Mouse (Mus musculus) gastrocnemius, adult 2 months (tissue): Measurements from ENCODE around the gene Kansl2. TPM values are rescaled to one million over a fixed set of nuclear protein-coding genes. Genes with fewer than 3 reads are reported as not detected.

Source experiments
- DNase-seq: peaks from one replicate; pipeline ENCODE4 v3.0.0; 2022
- H3K27ac ChIP-seq: fragments of 200-600 bp; 2 replicates; pipeline ENCODE4 v1.8.1; 2022; ENCODE audit warnings: mild to moderate bottlenecking
- H3K4me3 ChIP-seq: fragments of 200-600 bp; 2 replicates; pipeline ENCODE4 v1.8.1; 2022; ENCODE audit warnings: mild to moderate bottlenecking, moderate library complexity
- CTCF ChIP-seq: fragments of 200-600 bp; IDR thresholded peaks from 2 replicates; pipeline ENCODE4 v1.8.1; 2022; ENCODE audit warnings: antibody characterized with exemption, mild to moderate bottlenecking, moderate library complexity
- intact Hi-C: fragments of 180-260 bp; cut with DNase I; formaldehyde crosslinking; loops from one replicate; pipeline ENCODE4 v1.15.1; 2025
- total RNA-seq, 2 experiments: library from RNA; stranded (reverse); gene quantifications; 2 replicates each; pipeline ENCODE4 v1.2.3; 2021

Kansl2 gene
- total RNA-seq, 2 experiments from 2014 or later, result 64.7 to 66.3 TPM

DNA sequence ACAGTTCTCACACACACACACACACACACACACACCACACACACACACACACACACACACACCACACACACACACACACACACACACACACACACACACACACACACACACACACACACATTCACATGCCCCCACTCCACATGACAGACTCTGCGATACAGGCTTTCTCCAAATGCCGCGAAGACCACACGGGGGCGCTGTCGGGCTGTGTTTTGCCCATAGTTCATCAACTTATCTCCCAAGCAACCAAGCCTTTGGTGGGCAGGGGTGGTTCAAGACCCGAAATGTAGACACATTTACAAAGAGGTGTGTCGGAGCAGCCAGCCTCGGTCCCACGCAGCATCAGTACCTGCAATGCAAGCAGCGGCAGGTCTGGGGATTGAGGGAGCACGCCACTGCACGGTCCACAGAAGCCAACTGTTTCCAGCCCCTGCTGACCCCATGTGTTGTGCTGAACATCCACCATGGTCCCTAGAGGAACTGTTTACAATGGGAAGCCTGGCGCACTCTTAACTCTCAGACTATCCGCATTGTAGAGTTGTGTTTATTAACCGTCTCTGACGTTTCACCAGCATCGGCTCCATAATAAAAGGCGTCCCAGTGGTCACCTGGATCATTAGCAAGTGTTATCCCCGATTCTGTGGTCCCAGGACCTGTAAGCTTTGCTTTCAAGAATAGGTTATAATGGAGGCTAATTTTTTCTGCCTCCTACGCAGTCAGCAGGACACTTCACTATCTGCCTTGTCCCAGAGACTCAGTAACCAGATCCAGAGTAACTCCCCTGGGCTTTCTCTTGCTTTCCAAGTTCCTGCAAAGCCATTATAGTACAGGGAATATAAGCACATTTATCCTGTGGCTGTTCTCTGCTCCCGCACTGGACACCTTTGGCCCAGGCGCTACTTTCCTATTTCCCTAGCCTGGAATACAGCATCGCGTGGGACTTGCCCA, 23.4 kb downstream of the Kansl2 start:
- Histone ChIP-seq H3K4me3 (peak overlapping the region; percentile 75), H3K27ac (peak overlapping the region; percentile 76)
- intact Hi-C loops, result loop anchor here (2.0 to 5.0 kb wide), 2 partner anchors 57 to 106 kb away; no protein-coding TSS in a partner anchor
- peak; percentile 86 for DNase-seq
- TF ChIP-seq CTCF, result peak; percentile 71

DNA sequence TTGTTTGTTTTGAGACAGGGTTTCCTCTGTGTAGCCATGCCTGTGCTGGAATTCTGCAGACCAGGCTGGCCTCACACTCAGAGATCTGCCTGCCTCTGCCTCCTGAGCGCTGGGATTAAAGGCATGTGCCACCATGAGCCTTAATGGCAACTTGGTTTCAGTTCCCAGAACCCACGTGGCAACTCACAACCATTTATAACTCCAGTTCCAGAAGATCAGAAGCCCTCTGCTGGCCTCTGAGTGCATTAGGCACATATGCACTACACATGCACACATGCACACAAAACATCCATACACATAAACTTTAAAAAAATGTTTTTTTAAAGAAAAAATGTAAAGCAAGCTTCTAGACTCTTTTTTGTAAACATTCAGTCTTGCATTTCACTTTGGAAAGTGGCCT, 24.7 kb downstream of the Kansl2 start:
- H3K4me3 ChIP-seq, result no peak overlapping the region
- TF ChIP-seq CTCF, result no peak
- H3K27ac ChIP-seq, result no peak overlapping the region
- DNase-seq, result no peak
- intact Hi-C loops, result loop anchor here (1.0 kb wide), 1 partner anchor 25 kb away; no protein-coding TSS in a partner anchor

DNA sequence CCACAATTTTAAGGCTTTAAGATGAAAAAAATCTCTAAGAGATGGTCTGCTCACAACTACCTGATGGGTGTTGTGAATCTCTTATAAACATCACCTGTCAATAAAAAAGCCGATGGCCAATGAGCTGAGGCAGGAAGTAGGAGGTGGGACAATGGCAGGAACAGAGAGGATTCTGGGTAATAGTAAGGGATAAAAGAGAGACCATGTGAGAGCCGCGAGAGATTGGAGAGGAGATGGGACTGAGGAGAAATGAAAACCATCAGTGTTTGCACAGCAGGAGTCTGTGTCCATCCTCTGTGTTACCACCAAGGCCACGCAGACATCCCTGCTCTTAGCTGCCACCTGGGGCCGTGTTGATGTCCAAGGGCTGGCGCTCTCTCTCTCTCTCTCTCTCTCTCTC, 26.7 kb downstream of the Kansl2 start:
- Histone ChIP-seq H3K27ac (no peak overlapping the region), H3K4me3 (no peak overlapping the region)
- no peak for DNase-seq
- intact Hi-C loops, result no loop called here
- no peak for TF ChIP-seq CTCF

DNA sequence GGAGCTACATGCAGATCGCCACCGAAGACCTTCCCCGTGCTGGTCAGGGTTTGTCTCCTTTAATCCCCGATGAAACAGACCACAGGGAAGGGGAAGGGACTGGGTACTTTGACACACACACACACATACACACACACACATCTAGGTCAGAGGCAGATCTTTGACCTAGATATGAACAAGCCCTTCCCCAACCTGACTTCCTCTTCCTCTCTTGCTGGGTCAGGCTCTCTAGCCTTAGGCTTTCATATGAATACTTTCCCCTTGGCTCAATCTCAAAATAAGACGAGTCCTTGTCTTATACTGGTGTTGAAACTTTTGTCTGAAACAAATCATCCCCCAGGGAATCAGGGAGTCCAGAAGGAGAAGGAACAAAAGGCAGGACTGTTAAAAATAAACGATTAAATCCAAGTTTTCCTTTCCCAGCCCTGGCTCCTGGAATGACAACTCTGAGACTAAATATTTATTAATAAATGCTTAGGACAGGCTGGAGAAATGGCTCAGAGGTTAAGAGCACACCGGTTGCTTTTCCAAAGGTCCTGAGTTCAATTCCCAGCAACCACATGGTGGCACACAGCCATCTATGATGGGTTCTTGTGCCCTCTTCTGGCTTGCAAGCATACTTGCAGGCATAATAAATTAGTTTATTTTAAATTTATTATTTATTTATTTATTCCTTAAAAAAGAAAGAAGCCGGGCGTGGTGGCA, 27.7 kb downstream of the Kansl2 start:
- no peak for DNase-seq
- intact Hi-C loops, result no loop called here
- Histone ChIP-seq H3K27ac (peak overlapping the region; percentile 46; the same call in 1 of the 2 replicates), H3K4me3 (no peak overlapping the region)
- peak; percentile 22; the same call in 1 of the 2 replicates for TF ChIP-seq CTCF

DNA sequence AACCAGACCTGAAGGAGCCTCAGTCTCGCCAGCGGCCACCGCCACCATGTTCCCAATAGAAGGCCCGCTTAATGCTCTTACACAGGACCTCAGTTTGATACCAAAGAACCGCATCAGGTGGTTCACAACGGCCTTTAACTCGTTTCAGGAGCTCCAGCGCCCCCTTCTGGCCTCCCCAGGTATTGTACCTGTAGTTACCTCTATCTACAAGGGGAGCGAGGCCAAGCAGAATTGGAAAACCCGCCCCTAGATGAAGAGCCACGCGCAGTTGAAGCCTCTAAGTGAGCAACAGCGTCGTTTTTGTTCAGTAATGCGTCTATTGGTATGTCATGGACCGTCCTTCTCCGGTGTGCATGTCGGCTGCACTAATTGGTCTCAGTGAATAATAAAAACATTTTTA, 29.6 kb downstream of the Kansl2 start:
- Histone ChIP-seq H3K4me3 (no peak overlapping the region), H3K27ac (no peak overlapping the region)
- intact Hi-C loops, result no loop called here
- TF ChIP-seq CTCF, result peak; percentile 78
- DNase-seq, result peak; percentile 77

DNA sequence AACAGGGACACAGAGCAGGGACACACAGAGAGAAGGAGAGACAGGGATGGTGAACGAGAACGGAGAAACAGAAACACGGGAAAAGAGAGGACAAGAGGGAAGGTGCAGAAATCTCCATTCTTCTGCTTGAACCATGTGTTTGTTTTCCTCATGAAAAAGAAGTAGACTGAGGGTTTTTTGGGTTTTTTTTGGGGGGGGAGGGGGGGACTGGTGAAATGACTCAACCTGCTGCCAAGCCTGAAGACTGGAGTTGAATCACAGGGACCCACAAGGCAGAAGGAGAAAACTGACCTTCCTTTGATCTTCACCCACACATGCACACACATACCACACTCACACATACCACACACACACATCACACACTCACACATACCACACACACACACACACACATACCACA, 30.7 kb downstream of the Kansl2 start:
- intact Hi-C loops, result no loop called here
- TF ChIP-seq CTCF, result no peak
- no peak for DNase-seq
- no peak overlapping the region for H3K27ac ChIP-seq
- no peak overlapping the region for H3K4me3 ChIP-seq

DNA sequence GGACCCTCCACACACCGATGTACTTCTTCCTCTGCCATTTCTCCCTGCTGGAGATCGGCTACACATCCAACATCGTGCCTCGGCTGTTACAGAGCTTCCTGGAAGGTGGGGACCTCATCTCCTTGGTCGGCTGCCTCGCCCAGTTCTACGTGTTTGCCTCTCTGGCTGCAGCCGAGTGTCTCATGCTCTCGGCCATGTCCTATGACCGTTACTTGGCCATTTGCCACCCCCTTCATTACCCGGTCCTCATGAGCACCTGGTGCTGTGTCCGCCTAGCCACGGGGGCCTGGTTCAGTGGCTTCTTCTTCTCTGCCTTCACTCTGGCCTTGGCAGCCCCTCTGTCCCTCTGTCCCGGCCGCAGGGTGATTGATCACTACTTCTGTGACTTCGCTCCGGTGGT, 36.4 kb downstream of the Kansl2 start:
- intact Hi-C loops, result no loop called here
- TF ChIP-seq CTCF, result no peak
- no peak overlapping the region for H3K27ac ChIP-seq
- no peak for DNase-seq
- no peak overlapping the region for H3K4me3 ChIP-seq

DNA sequence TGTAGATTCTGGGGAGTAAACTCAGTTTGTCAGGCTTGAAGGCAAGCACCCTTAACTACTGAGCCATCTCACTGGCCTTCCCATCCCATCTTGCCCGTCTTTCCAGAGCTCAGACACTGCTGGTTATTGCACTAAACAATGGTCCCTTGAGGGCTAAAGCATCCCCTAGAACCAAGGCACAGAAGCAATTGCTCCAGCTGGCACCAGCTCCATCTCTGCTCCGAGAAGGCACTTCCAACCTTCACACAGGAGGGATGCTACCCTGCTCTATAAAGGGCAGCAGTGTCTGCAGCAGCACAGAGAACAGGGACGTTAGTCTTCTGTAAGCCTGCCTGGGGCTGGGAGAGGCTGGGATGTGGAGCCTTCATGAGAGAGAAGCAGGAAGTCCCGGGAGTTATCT, 42.0 kb downstream of the Kansl2 start, which contains the start of gene Olfr279:
Gene Olfr279, plus strand, starts transcription at position 301 of the 400 bp plus-strand sequence.
- DNase-seq, result no peak
- Histone ChIP-seq H3K4me3 (no peak within 1 kb of the TSS), H3K27ac (peak within 1 kb of the TSS; percentile 20; the same call in 1 of the 2 replicates)
- TF ChIP-seq CTCF, result no peak
- intact Hi-C loops, result no loop called here

DNA sequence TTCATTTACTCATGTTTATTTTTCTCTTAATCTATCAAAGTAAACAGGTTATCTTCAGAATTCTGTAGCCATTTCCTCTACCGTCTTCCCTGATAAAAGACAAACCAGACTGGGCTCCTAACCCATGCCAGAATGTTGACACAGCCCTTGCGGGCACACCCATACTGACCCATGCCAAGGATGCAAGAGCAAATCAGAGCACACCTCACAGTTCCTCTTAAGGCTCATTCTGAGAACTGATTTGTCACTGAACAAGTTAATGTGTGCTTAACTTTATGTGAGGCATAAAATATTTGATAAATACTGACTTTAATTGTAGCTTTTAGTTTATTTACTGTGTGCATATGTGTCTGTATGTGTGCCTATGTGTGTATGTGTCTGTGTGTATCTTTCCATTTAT, 42.7 kb downstream of the Kansl2 start:
- intact Hi-C loops, result no loop called here
- H3K27ac ChIP-seq, result peak overlapping the region; percentile 12; the same call in 1 of the 2 replicates
- DNase-seq, result no peak
- H3K4me3 ChIP-seq, result no peak overlapping the region
- no peak for TF ChIP-seq CTCF

DNA sequence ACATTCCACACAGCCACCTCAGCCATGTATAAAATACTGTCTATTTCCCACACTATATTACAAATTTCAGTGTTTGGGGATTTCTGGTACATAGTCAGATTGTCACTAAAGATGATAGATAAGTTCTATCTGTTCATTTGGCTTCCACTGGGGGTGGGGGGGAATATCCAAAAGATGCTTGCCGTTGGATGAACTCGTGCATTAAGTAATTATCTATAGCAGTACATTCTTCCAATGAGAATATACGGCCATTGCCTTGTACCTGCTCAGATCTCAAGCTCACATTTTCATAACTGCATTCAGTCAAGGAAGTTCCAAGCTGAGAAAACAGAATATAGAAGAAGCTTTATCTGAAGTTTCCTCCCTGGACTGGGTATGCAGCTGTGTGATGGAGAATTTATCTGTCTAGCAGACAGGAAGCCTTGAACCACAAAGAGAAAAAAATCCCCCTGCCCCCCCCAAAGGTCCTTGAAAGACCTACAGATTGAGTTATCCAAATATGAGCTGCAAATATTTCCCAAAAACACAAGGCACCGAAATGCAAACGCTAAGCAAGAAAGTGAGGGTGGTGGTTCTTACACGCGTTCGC, 47.5 kb downstream of the Kansl2 start:
- DNase-seq, result no peak
- no peak for TF ChIP-seq CTCF
- intact Hi-C loops, result no loop called here
- no peak overlapping the region for H3K27ac ChIP-seq
- H3K4me3 ChIP-seq, result no peak overlapping the region

DNA sequence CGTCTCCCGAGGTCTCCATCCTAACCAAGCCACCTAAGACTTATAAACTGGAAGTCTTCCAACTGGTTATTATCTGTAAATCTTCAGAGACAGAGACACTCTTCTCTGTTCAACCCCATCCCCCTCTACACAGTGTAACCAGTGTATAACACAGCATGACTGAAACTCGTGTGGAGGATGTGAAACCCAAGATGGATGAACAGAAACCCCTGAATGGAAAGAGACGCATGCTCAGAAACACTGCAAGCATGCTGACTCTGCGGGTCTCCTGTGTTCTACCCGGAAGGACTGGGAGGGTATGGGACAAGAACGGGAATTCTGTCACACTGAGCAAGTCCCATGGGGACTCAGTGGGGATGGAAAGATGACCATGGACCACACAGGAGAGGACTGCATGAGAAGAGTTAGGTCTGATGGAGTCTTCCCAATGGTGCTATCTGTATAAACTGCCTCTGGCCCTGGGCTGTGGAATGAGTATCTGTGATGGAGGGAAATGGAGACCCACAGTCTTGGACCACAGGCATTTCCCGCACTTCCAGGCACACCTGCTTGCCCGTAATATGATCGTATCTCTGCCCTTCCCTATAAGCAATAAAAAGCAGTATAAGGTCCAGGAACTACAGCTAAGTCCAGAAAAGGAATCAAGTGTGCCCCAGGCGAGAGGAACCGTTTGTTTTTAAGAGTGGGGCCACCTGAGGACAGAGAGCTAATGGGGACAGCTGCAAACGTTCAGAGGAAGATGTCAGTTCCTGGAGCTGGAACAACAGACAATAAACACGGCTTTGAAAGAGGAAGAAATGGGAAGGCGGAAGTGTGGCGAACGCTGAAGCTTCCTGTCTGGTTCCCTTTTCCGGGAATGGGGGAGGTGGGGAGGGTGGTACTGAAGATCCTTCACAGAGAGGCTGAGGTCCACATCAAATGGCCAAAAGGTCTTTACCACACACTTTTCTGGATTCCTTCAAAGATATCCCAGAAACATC, 49.9 kb downstream of the Kansl2 start:
- no peak for TF ChIP-seq CTCF
- H3K27ac ChIP-seq, result peak overlapping the region; percentile 83
- intact Hi-C loops, result loop anchor here (1.0 kb wide), 1 partner anchor 25 kb away; no protein-coding TSS in a partner anchor
- DNase-seq, result peak; percentile 44
- H3K4me3 ChIP-seq, result no peak overlapping the region
